8 mouse cellular contexts compared by ENCODE assay signal in genomic region chr16:20677974-20678675, GRCm38 (mm10). TPM values are rescaled to one million over a fixed set of nuclear protein-coding genes. Genes with fewer than 3 reads are reported as not detected.
DNase-seq lines count a peak whose midpoint lies in the region; ATAC-seq lines count a peak whose summit lies in the region.

No protein-coding gene starts in this region.

- no peak overlapping the region for H3K4me3 ChIP-seq in forebrain, embryonic 13.5 days

- peaks cover 29% of the 10 kb centered on the region for H3K4me1 ChIP-seq in forebrain, embryonic 13.5 days

- ATAC-seq in forebrain, embryonic 13.5 days = no peak

- H3K9ac ChIP-seq in forebrain, embryonic 13.5 days = no peak overlapping the region

- peaks cover 91% of the 10 kb centered on the region for H3K36me3 ChIP-seq in forebrain, embryonic 13.5 days (ENCODE audit: poor library complexity, severe bottlenecking)

- no peak overlapping the region for H3K4me2 ChIP-seq in forebrain, embryonic 13.5 days

- no peak overlapping the region for H3K27ac ChIP-seq in forebrain, embryonic 13.5 days

- H3K27me3 ChIP-seq in forebrain, embryonic 13.5 days = no peaks in the 10 kb centered on the region

- H3K9me3 ChIP-seq in forebrain, embryonic 13.5 days (replicated peaks) = no peaks in the 10 kb centered on the region

- 71% methylated on average over 10 of the region's 10 CpGs for WGBS in forebrain, embryonic 13.5 days

- intact Hi-C loops in gastrocnemius, postnatal 36 days (cut with DNase I) = no loop called here

- peak; percentile 83 for DNase-seq in layer of hippocampus, adult 11-12 months (ENCODE audit: low spot score)
- no peak for DNase-seq in layer of hippocampus, adult 9-10 months (ENCODE audit: low spot score)
- peak; percentile 78 for DNase-seq in cerebellum, adult 11-12 months
- DNase-seq in gastrocnemius, postnatal 36 days = peak; percentile 87 to 89
- peak; percentile 65 to 85 for DNase-seq in layer of hippocampus, adult 18-20 months (ENCODE audit: low spot score in 2 of 2)
- peak; percentile 89 for DNase-seq in lung, postnatal 14 days
- DNase-seq in testis, postnatal 10 days (ENCODE audit: low spot score) = peak; percentile 78

RNA-seq across cellular contexts. Expression of gene Eif4g1, which starts 10.0 kb away (rescaled TPM):
- total RNA-seq in gastrocnemius, postnatal 36 days (2021) = 100 to 1,000 TPM; 395 to 402 TPM
- total RNA-seq in layer of hippocampus, adult 18-20 months (2021) = 100 to 1,000 TPM; 278 to 283 TPM
- polyA plus RNA-seq in forebrain, embryonic 13.5 days (2015; fragmentation: Nextera tagmentation; extraction: Ambion mirVana) = 146 and 165 TPM in 2 replicates

RNA-seq across cellular contexts. Expression of gene Fam131a, which starts 14.9 kb away (rescaled TPM):
- total RNA-seq in gastrocnemius, postnatal 36 days (2021) = 10 to 100 TPM; 50.1 to 79.3 TPM
- 100 to 1,000 TPM; 445 to 503 TPM for total RNA-seq in layer of hippocampus, adult 18-20 months (2021)
- polyA plus RNA-seq in forebrain, embryonic 13.5 days (2015; fragmentation: Nextera tagmentation; extraction: Ambion mirVana) = 32.5 and 35.4 TPM in 2 replicates

RNA-seq across cellular contexts. Expression of gene Psmd2, which starts 26.7 kb away (rescaled TPM):
- 100 to 1,000 TPM; 189 to 197 TPM for total RNA-seq in gastrocnemius, postnatal 36 days (2021)
- 100 to 1,000 TPM; 206 to 212 TPM for total RNA-seq in layer of hippocampus, adult 18-20 months (2021)
- 388 and 416 TPM in 2 replicates for polyA plus RNA-seq in forebrain, embryonic 13.5 days (2015; fragmentation: Nextera tagmentation; extraction: Ambion mirVana)

RNA-seq across cellular contexts. Expression of gene Polr2h, which starts 39.3 kb away (rescaled TPM):
- total RNA-seq in gastrocnemius, postnatal 36 days (2021) = 1 to 10 TPM; 7.7 to 9.3 TPM
- total RNA-seq in layer of hippocampus, adult 18-20 months (2021) = 10 to 100 TPM; 21.5 to 26.2 TPM
- polyA plus RNA-seq in forebrain, embryonic 13.5 days (2015; fragmentation: Nextera tagmentation; extraction: Ambion mirVana) = 101 and 104 TPM in 2 replicates

RNA-seq across cellular contexts. Expression of gene Clcn2, which starts 39.4 kb away (rescaled TPM):
- total RNA-seq in gastrocnemius, postnatal 36 days (2021) = 1 to 10 TPM in 1 of 2 experiments, under 1 TPM in 1; 0.99 to 1.0 TPM
- total RNA-seq in layer of hippocampus, adult 18-20 months (2021) = 10 to 100 TPM; 73.3 to 75.5 TPM
- polyA plus RNA-seq in forebrain, embryonic 13.5 days (2015; fragmentation: Nextera tagmentation; extraction: Ambion mirVana) = 13.2 and 14.5 TPM in 2 replicates

Comparison
In these comparisons a context has a peak if more than half of its experiments do, and no peak if none do; other contexts are left out.
1. RNA of gene Fam131a, which starts 14.9 kb away (total RNA-seq): 445 to 503 TPM in layer of hippocampus, adult 18-20 months; 50.1 to 79.3 TPM in gastrocnemius, postnatal 36 days; every median in the first group is over 4 times any median in the second.